Mouse (Mus musculus): ENCODE measurements around the gene Kcnab1. TPM values are rescaled to one million over a fixed set of nuclear protein-coding genes. Genes with fewer than 3 reads are reported as not detected.

The Kcnab1 gene
- polyA plus RNA-seq, 1 experiment from 2014 or later, result 3.0 TPM

GRCm38 (mm10) chr3:65260521-65260920, 151.3 kb downstream of the Kcnab1 start:
- 88% methylated on average over 4 of the region's 4 CpGs for WGBS
- Histone ChIP-seq H3K9ac (replicated peaks; ENCODE audit: low read length) (no peak overlapping the region), H3K9me3 (replicated peaks; ENCODE audit: control insufficient read depth, low read length) (no peaks in the 10 kb centered on the region), H3K4me2 (ENCODE audit: low read depth, low read length) (no peak overlapping the region), H3K27ac (replicated peaks; ENCODE audit: low read depth, low read length) (no peak overlapping the region), H3K36me3 (replicated peaks; ENCODE audit: control insufficient read depth, insufficient read depth, low read depth, low read length) (no peaks in the 10 kb centered on the region), H3K4me1 (ENCODE audit: control insufficient read depth, insufficient read depth, low read length) (no peaks in the 10 kb centered on the region), H3K27me3 (ENCODE audit: control insufficient read depth, insufficient read depth, low read length) (no peaks in the 10 kb centered on the region), H3K4me3 (ENCODE audit: low read depth, low read length) (no peak overlapping the region)
- DNase-seq (ENCODE audit: low spot score) (no peak), ATAC-seq (replicated peaks; ENCODE audit: insufficient number of reproducible peaks, low FRiP score, low TSS enrichment, low read depth) (no peak)

DNA sequence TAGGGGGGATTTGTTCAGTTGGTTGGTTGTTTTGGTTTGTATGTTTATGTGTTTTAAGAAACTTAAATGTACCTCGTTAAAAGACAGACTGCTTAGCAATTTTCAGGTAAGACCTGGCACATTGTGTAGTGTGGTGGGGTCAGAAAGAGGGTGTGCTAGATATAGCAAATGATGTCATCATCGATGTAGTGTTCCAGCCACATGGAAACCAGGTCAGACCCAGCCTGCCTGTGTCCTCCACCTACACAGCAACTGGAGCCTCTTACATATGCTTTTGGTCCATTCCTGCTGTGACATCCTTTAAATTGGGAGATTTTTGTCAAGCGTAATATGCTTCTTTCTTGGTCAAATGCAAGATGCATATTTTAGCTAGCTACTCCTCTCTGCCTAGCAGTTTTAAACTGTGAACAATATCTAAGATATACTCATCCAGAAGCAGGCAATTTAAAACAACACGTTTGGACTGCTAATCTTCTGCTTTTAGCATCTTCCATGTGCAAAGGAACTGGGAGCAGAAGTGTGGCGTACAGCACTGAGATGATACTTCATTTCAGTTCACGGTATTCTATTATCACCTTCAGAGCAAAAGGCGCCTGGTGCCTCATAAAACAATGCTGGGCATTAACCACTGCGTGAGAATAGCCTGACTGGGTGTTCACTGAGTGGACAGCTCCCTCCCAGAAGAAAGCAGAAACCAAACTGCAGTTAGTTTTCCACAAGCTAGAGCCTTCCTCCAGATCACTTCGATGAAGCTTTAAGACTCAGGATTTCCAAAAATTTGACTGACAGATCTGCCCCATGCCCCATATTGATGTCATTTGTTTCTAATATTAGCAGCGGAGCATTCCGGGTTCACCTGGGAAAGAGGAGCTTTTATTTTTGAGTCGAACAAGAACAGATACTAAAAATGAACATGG, 153.6 kb downstream of the Kcnab1 start:
- Histone ChIP-seq H3K9ac (replicated peaks; ENCODE audit: low read length) (no peak overlapping the region), H3K27me3 (ENCODE audit: control insufficient read depth, insufficient read depth, low read length) (no peaks in the 10 kb centered on the region), H3K4me1 (ENCODE audit: control insufficient read depth, insufficient read depth, low read length) (no peaks in the 10 kb centered on the region), H3K4me2 (ENCODE audit: low read depth, low read length) (no peak overlapping the region), H3K9me3 (replicated peaks; ENCODE audit: control insufficient read depth, low read length) (no peaks in the 10 kb centered on the region), H3K27ac (replicated peaks; ENCODE audit: low read depth, low read length) (no peak overlapping the region), H3K36me3 (replicated peaks; ENCODE audit: control insufficient read depth, insufficient read depth, low read depth, low read length) (no peaks in the 10 kb centered on the region), H3K4me3 (ENCODE audit: low read depth, low read length) (no peak overlapping the region)
- ATAC-seq (replicated peaks; ENCODE audit: insufficient number of reproducible peaks, low FRiP score, low TSS enrichment, low read depth) (no peak), DNase-seq (ENCODE audit: low spot score) (no peak)
- WGBS, result 85% methylated on average over 12 of the region's 12 CpGs

DNA sequence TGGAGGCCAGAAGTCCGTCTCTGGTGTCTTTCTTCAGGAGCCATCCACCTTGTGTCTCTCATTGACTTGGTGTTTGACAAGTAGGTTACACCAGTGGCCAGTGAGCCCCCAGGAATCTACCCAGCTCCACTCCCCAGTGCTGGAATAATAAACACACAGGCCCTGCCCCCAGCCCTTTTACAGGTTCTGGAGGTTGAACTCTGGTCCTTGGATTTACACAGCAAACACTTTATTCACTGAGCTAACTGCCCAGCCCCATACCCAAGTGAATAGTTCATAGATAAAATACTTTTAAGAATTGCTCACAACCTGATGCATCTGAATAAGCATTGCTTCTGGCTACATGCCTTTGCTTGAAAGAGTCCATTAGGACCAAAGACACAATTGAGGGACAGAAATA, 164.1 kb downstream of the Kcnab1 start:
- Histone ChIP-seq H3K36me3 (replicated peaks; ENCODE audit: control insufficient read depth, insufficient read depth, low read depth, low read length) (no peaks in the 10 kb centered on the region), H3K4me1 (ENCODE audit: control insufficient read depth, insufficient read depth, low read length) (no peaks in the 10 kb centered on the region), H3K9me3 (replicated peaks; ENCODE audit: control insufficient read depth, low read length) (no peaks in the 10 kb centered on the region), H3K27ac (replicated peaks; ENCODE audit: low read depth, low read length) (no peak overlapping the region), H3K4me3 (ENCODE audit: low read depth, low read length) (no peak overlapping the region), H3K27me3 (ENCODE audit: control insufficient read depth, insufficient read depth, low read length) (no peaks in the 10 kb centered on the region), H3K9ac (replicated peaks; ENCODE audit: low read length) (no peak overlapping the region), H3K4me2 (ENCODE audit: low read depth, low read length) (no peak overlapping the region)
- DNase-seq (ENCODE audit: low spot score) (no peak), ATAC-seq (replicated peaks; ENCODE audit: insufficient number of reproducible peaks, low FRiP score, low TSS enrichment, low read depth) (no peak)
- WGBS, result 64% methylated on average over 1 of the region's 1 CpGs

DNA sequence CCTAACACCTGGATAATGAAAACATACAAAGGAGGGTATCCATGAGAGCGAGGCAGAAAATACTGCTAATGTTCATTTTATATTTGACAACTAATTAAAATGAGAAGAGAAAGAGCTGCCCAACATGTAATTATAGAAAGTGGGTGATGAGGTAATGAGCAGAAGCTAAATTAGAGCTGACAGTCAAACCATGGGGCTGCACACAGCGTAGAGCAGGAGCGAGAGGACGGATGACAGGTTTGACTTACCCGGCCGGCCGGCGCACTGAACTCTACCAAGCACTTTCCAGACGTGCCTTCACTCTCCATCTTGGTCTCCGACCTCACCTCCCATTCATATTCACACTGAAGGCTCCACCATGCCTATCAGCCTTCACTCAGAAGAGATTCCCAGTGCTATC, 168.6 kb downstream of the Kcnab1 start:
- H3K27ac ChIP-seq (replicated peaks; ENCODE audit: low read depth, low read length), result no peak overlapping the region
- no peaks in the 10 kb centered on the region for H3K36me3 ChIP-seq (replicated peaks; ENCODE audit: control insufficient read depth, insufficient read depth, low read depth, low read length)
- ATAC-seq (replicated peaks; ENCODE audit: insufficient number of reproducible peaks, low FRiP score, low TSS enrichment, low read depth), result no peak
- no peak overlapping the region for H3K4me2 ChIP-seq (ENCODE audit: low read depth, low read length)
- H3K9ac ChIP-seq (replicated peaks; ENCODE audit: low read length), result no peak overlapping the region
- no peaks in the 10 kb centered on the region for H3K27me3 ChIP-seq (ENCODE audit: control insufficient read depth, insufficient read depth, low read length)
- DNase-seq (ENCODE audit: low spot score), result no peak
- H3K4me1 ChIP-seq (ENCODE audit: control insufficient read depth, insufficient read depth, low read length), result no peaks in the 10 kb centered on the region
- no peaks in the 10 kb centered on the region for H3K9me3 ChIP-seq (replicated peaks; ENCODE audit: control insufficient read depth, low read length)
- WGBS, result 74% methylated on average over 10 of the region's 10 CpGs
- no peak overlapping the region for H3K4me3 ChIP-seq (ENCODE audit: low read depth, low read length)

DNA sequence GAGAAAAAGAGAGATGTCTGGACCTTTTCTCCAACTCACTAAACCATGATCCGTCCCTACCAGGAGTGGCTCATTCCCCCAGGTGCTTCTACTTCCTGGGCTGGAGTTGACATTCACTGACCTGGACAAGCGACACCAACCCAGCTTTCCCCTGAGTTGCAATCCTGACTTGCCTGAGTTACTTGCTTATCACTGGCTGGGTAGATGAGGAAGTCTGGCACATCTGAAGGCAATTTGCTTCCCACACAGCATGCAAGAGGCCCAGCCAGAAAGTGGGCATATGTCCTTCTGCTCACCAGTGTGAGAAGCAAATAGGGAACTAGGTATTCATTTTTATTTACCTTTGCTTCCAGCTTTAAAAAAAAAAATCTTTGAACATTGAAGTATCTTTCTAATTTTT, 174.2 kb downstream of the Kcnab1 start:
- H3K9me3 ChIP-seq (replicated peaks; ENCODE audit: control insufficient read depth, low read length), result no peaks in the 10 kb centered on the region
- no peaks in the 10 kb centered on the region for H3K4me1 ChIP-seq (ENCODE audit: control insufficient read depth, insufficient read depth, low read length)
- no peak overlapping the region for H3K27ac ChIP-seq (replicated peaks; ENCODE audit: low read depth, low read length)
- no peaks in the 10 kb centered on the region for H3K27me3 ChIP-seq (ENCODE audit: control insufficient read depth, insufficient read depth, low read length)
- H3K36me3 ChIP-seq (replicated peaks; ENCODE audit: control insufficient read depth, insufficient read depth, low read depth, low read length), result no peaks in the 10 kb centered on the region
- WGBS, result 58% methylated on average over 2 of the region's 2 CpGs
- ATAC-seq (replicated peaks; ENCODE audit: insufficient number of reproducible peaks, low FRiP score, low TSS enrichment, low read depth) (no peak), DNase-seq (ENCODE audit: low spot score) (no peak)
- H3K9ac ChIP-seq (replicated peaks; ENCODE audit: low read length), result no peak overlapping the region
- no peak overlapping the region for H3K4me2 ChIP-seq (ENCODE audit: low read depth, low read length)
- no peak overlapping the region for H3K4me3 ChIP-seq (ENCODE audit: low read depth, low read length)

GRCm38 (mm10) chr3:65288994-65289393, 179.8 kb downstream of the Kcnab1 start:
- no peaks in the 10 kb centered on the region for H3K36me3 ChIP-seq (replicated peaks; ENCODE audit: control insufficient read depth, insufficient read depth, low read depth, low read length)
- H3K9me3 ChIP-seq (replicated peaks; ENCODE audit: control insufficient read depth, low read length), result no peaks in the 10 kb centered on the region
- H3K4me1 ChIP-seq (ENCODE audit: control insufficient read depth, insufficient read depth, low read length), result no peaks in the 10 kb centered on the region
- no peak overlapping the region for H3K4me2 ChIP-seq (ENCODE audit: low read depth, low read length)
- H3K4me3 ChIP-seq (ENCODE audit: low read depth, low read length), result no peak overlapping the region
- H3K27me3 ChIP-seq (ENCODE audit: control insufficient read depth, insufficient read depth, low read length), result no peaks in the 10 kb centered on the region
- ATAC-seq (replicated peaks; ENCODE audit: insufficient number of reproducible peaks, low FRiP score, low TSS enrichment, low read depth) (no peak), DNase-seq (ENCODE audit: low spot score) (no peak)
- H3K27ac ChIP-seq (replicated peaks; ENCODE audit: low read depth, low read length), result no peak overlapping the region
- H3K9ac ChIP-seq (replicated peaks; ENCODE audit: low read length), result no peak overlapping the region
- WGBS, result 75% methylated on average over 2 of the region's 2 CpGs

GRCm38 (mm10) chr3:65296996-65297395, 187.8 kb downstream of the Kcnab1 start:
- H3K27ac ChIP-seq (replicated peaks; ENCODE audit: low read depth, low read length), result no peak overlapping the region
- ATAC-seq (replicated peaks; ENCODE audit: insufficient number of reproducible peaks, low FRiP score, low TSS enrichment, low read depth), result no peak

GRCm38 (mm10) chr3:65299205-65299604, 190.0 kb downstream of the Kcnab1 start:
- DNase-seq (ENCODE audit: low spot score), result no peak
- Histone ChIP-seq H3K9ac (replicated peaks; ENCODE audit: low read length) (no peak overlapping the region), H3K27me3 (ENCODE audit: control insufficient read depth, insufficient read depth, low read length) (no peaks in the 10 kb centered on the region), H3K36me3 (replicated peaks; ENCODE audit: control insufficient read depth, insufficient read depth, low read depth, low read length) (no peaks in the 10 kb centered on the region), H3K9me3 (replicated peaks; ENCODE audit: control insufficient read depth, low read length) (no peaks in the 10 kb centered on the region), H3K4me3 (ENCODE audit: low read depth, low read length) (no peak overlapping the region), H3K27ac (replicated peaks; ENCODE audit: low read depth, low read length) (no peak overlapping the region), H3K4me2 (ENCODE audit: low read depth, low read length) (no peak overlapping the region), H3K4me1 (ENCODE audit: control insufficient read depth, insufficient read depth, low read length) (no peaks in the 10 kb centered on the region)
- ATAC-seq (replicated peaks; ENCODE audit: insufficient number of reproducible peaks, low FRiP score, low TSS enrichment, low read depth), result no peak
- WGBS, result 90% methylated on average over 4 of the region's 4 CpGs

More at GRCm38 (mm10) chr3:65296996-65297395, 187.8 kb downstream of the Kcnab1 start:
- Histone ChIP-seq H3K4me1 (ENCODE audit: control insufficient read depth, insufficient read depth, low read length) (no peaks in the 10 kb centered on the region), H3K9ac (replicated peaks; ENCODE audit: low read length) (no peak overlapping the region), H3K4me2 (ENCODE audit: low read depth, low read length) (no peak overlapping the region), H3K4me3 (ENCODE audit: low read depth, low read length) (no peak overlapping the region), H3K27me3 (ENCODE audit: control insufficient read depth, insufficient read depth, low read length) (no peaks in the 10 kb centered on the region), H3K9me3 (replicated peaks; ENCODE audit: control insufficient read depth, low read length) (no peaks in the 10 kb centered on the region), H3K36me3 (replicated peaks; ENCODE audit: control insufficient read depth, insufficient read depth, low read depth, low read length) (no peaks in the 10 kb centered on the region)
- no peak for DNase-seq (ENCODE audit: low spot score)
- 28% methylated on average over 4 of the region's 4 CpGs for WGBS

All from embryonic facial prominence, embryonic 11.5 days (tissue).